Mouse (Mus musculus) limb, embryonic 12.5 days (tissue): ENCODE measurements around the gene Gnai2. TPM values are rescaled to one million over a fixed set of nuclear protein-coding genes. Genes with fewer than 3 reads are reported as not detected.
A peak's percentile ranks its signal among the peaks of the same experiment; 100 is the strongest.
"Not testable (repeated sequence)": the region's sequence is repeated elsewhere in the genome, so short reads cannot be mapped to it uniquely, and the experiment has no call there.

ENCODE experiments used
- ATAC-seq: fragments of 200-750 bp; cut with Nextera tagmentation; 2 replicates; pipeline ENCODE4 v1.8.0; 2017; ENCODE audit warnings: low read depth, moderate TSS enrichment; ENCODE audit not compliant: insufficient number of reproducible peaks, insufficient read depth, low FRiP score, low TSS enrichment
- H3K27ac ChIP-seq: fragments of 300-500 bp; sonication (generic); 2 replicates; pipeline ENCODE4 v1.5.1; 2016; ENCODE audit warnings: mild to moderate bottlenecking, moderate library complexity
- H3K27me3 ChIP-seq: fragments of 300-500 bp; sonication (generic); 2 replicates; pipeline ENCODE4 v1.6.1; 2016; ENCODE audit warnings: mild to moderate bottlenecking, moderate library complexity
- H3K36me3 ChIP-seq: fragments of 300-500 bp; sonication (generic); 2 replicates; pipeline ENCODE4 v1.6.1; 2016; ENCODE audit warnings: mild to moderate bottlenecking, moderate library complexity
- H3K4me1 ChIP-seq: fragments of 300-500 bp; sonication (generic); replicated peaks from 2 replicates; pipeline ENCODE4 v1.6.1; 2016
- H3K4me2 ChIP-seq: fragments of 300-500 bp; sonication (generic); 2 replicates; pipeline ENCODE4 v1.6.1; 2016; ENCODE audit warnings: mild to moderate bottlenecking, moderate library complexity
- H3K4me3 ChIP-seq: fragments of 300-500 bp; sonication (generic); replicated peaks from 2 replicates; pipeline ENCODE4 v1.5.1; 2016; ENCODE audit warnings: mild to moderate bottlenecking
- H3K9ac ChIP-seq: fragments of 300-500 bp; sonication (generic); replicated peaks from 2 replicates; pipeline ENCODE4 v1.6.1; 2016; ENCODE audit warnings: mild to moderate bottlenecking, moderate library complexity
- H3K9me3 ChIP-seq: fragments of 300-500 bp; sonication (generic); 2 replicates; pipeline ENCODE4 v1.6.1; 2016; ENCODE audit warnings: mild to moderate bottlenecking, moderate library complexity
- WGBS: fragments of 180-500 bp; shearing (Covaris S2); methylation state at CpG from one replicate; pipeline ENCODE4 v1.1.7; 2016; 5-methylcytosine and 5-hydroxymethylcytosine counted together
- polyA plus RNA-seq: library from polyadenylated mRNA; unstranded; fragments of >200 nt; fragmentation: Nextera tagmentation; extraction: Ambion mirVana; gene quantifications from 2 replicates; pipeline ENCODE4 v1.2.1, GENCODE M21; 2016

The Gnai2 gene
- polyA plus RNA-seq, 1 experiment from 2014 or later: 400 TPM

GRCm38 (mm10) chr9:107582509-107583062 is 52.6 kb downstream of the Gnai2 start:
- WGBS: 88% methylated on average over 7 of the region's 7 CpGs
- Histone ChIP-seq H3K4me2 (no peak overlapping the region), H3K9ac (no peak overlapping the region), H3K36me3 (peaks cover 19% of the 10 kb centered on the region), H3K4me3 (no peak overlapping the region), H3K27me3 (no peaks in the 10 kb centered on the region), H3K27ac (no peak overlapping the region), H3K9me3 (no peaks in the 10 kb centered on the region), H3K4me1 (peaks cover 40% of the 10 kb centered on the region)
- no peak for ATAC-seq

GRCm38 (mm10) chr9:107581584-107581983 is 53.6 kb downstream of the Gnai2 start:
- no peaks in the 10 kb centered on the region for H3K9me3 ChIP-seq
- no peak for ATAC-seq
- H3K4me3 ChIP-seq: peak overlapping the region; percentile 64
- H3K36me3 ChIP-seq: peaks cover 19% of the 10 kb centered on the region
- WGBS: 80% methylated on average over 4 of the region's 4 CpGs
- H3K4me1 ChIP-seq: peaks cover 50% of the 10 kb centered on the region
- no peaks in the 10 kb centered on the region for H3K27me3 ChIP-seq
- H3K9ac ChIP-seq: peak overlapping the region; percentile 82
- H3K27ac ChIP-seq: no peak overlapping the region
- H3K4me2 ChIP-seq: peak overlapping the region; percentile 96

- Histone ChIP-seq H3K36me3 (peaks cover 19% of the 10 kb centered on the region), H3K9me3 (no peaks in the 10 kb centered on the region), H3K4me2 (peak within 1 kb of the TSS; percentile 96), H3K4me1 (peaks cover 57% of the 10 kb centered on the region), H3K27ac (peak within 1 kb of the TSS; percentile 94), H3K9ac (peak within 1 kb of the TSS; percentile 82), H3K27me3 (no peaks in the 10 kb centered on the region), H3K4me3 (peak within 1 kb of the TSS; percentile 64)
- under 1% methylated on average over 32 of the region's 32 CpGs for WGBS
- peak; percentile 23; the same call in 1 of the 2 replicates for ATAC-seq
Measured at GRCm38 (mm10) chr9:107580501-107581317, 54.5 kb downstream of the Gnai2 start, which contains the start of gene Hyal3. Gene Hyal3, plus strand, starts transcription at chr9:107580818.

GRCm38 (mm10) chr9:107579023-107579900 is 55.9 kb downstream of the Gnai2 start:
- peaks cover 60% of the 10 kb centered on the region for H3K4me1 ChIP-seq
- no peaks in the 10 kb centered on the region for H3K27me3 ChIP-seq
- WGBS: 96% methylated on average over 14 of the region's 14 CpGs
- H3K4me3 ChIP-seq: no peak overlapping the region
- peaks cover 27% of the 10 kb centered on the region for H3K36me3 ChIP-seq
- H3K9ac ChIP-seq: 0 out of 2 replicates have a peak overlapping the region, but pooled peaks have one; percentile 82
- no peak for ATAC-seq
- H3K9me3 ChIP-seq: no peaks in the 10 kb centered on the region
- H3K27ac ChIP-seq: peak overlapping the region; percentile 94
- peak overlapping the region; percentile 96 for H3K4me2 ChIP-seq

GRCm38 (mm10) chr9:107578587-107578986 is 56.6 kb downstream of the Gnai2 start, which contains the start of gene Naa80:
Gene Naa80, plus strand, starts transcription at chr9:107578887.
- H3K4me2 ChIP-seq: peak within 1 kb of the TSS; percentile 96
- no peak within 1 kb of the TSS for H3K4me3 ChIP-seq
- peaks cover 60% of the 10 kb centered on the region for H3K4me1 ChIP-seq

GRCm38 (mm10) chr9:107577871-107578270 is 57.3 kb downstream of the Gnai2 start:
- Histone ChIP-seq H3K9ac (no peak overlapping the region), H3K27ac (no peak overlapping the region), H3K4me3 (no peak overlapping the region), H3K9me3 (no peaks in the 10 kb centered on the region), H3K4me2 (0 out of 2 replicates have a peak overlapping the region, but pooled peaks have one; percentile 56), H3K36me3 (peaks cover 26% of the 10 kb centered on the region), H3K4me1 (peaks cover 60% of the 10 kb centered on the region), H3K27me3 (no peaks in the 10 kb centered on the region)
- no peak for ATAC-seq
- WGBS: 92% methylated on average over 10 of the region's 10 CpGs

More at GRCm38 (mm10) chr9:107578587-107578986, 56.6 kb downstream of the Gnai2 start, which contains the start of gene Naa80:
- Histone ChIP-seq H3K27me3 (no peaks in the 10 kb centered on the region), H3K36me3 (peaks cover 26% of the 10 kb centered on the region), H3K9ac (0 out of 2 replicates have a peak within 1 kb of the TSS, but pooled peaks have one; percentile 82), H3K9me3 (no peaks in the 10 kb centered on the region), H3K27ac (peak within 1 kb of the TSS; percentile 94)
- WGBS: 75% methylated on average over 3 of the region's 3 CpGs
- ATAC-seq: no peak

- no peaks in the 10 kb centered on the region for H3K27me3 ChIP-seq
- H3K27ac ChIP-seq: peak within 1 kb of the TSS; percentile 83
- no peaks in the 10 kb centered on the region for H3K9me3 ChIP-seq
- H3K4me1 ChIP-seq: peaks cover 53% of the 10 kb centered on the region
- H3K36me3 ChIP-seq: peaks cover 36% of the 10 kb centered on the region
- peak within 1 kb of the TSS; percentile 56 for H3K4me2 ChIP-seq
- H3K4me3 ChIP-seq: peak within 1 kb of the TSS; percentile 38
- peak; percentile 59 for ATAC-seq
- peak within 1 kb of the TSS; percentile 57 for H3K9ac ChIP-seq
- 23% methylated on average over 16 of the region's 16 CpGs for WGBS
Measured at GRCm38 (mm10) chr9:107576357-107577107, 58.6 kb downstream of the Gnai2 start, which contains the start of gene Hyal1. Gene Hyal1, plus strand, starts transcription at chr9:107576927.

GRCm38 (mm10) chr9:107575579-107576356 is 59.4 kb downstream of the Gnai2 start:
- H3K27me3 ChIP-seq: no peaks in the 10 kb centered on the region
- ATAC-seq: no peak
- peaks cover 54% of the 10 kb centered on the region for H3K4me1 ChIP-seq
- H3K9ac ChIP-seq: no peak overlapping the region
- peak overlapping the region; percentile 83 for H3K27ac ChIP-seq
- WGBS: 80% methylated on average over 14 of the region's 14 CpGs
- no peaks in the 10 kb centered on the region for H3K9me3 ChIP-seq
- no peak overlapping the region for H3K4me3 ChIP-seq
- no peak overlapping the region for H3K4me2 ChIP-seq
- H3K36me3 ChIP-seq: peaks cover 44% of the 10 kb centered on the region

- Histone ChIP-seq H3K36me3 (peaks cover 49% of the 10 kb centered on the region), H3K4me1 (peaks cover 51% of the 10 kb centered on the region)
- ATAC-seq, H3K27ac ChIP-seq, H3K4me3 ChIP-seq, H3K9ac ChIP-seq, H3K27me3 ChIP-seq, H3K4me2 ChIP-seq, H3K9me3 ChIP-seq: not testable (repeated sequence)
- WGBS: 81% methylated on average over 6 of the region's 6 CpGs
Measured at GRCm38 (mm10) chr9:107573774-107574173, 61.4 kb downstream of the Gnai2 start.

- no peaks in the 10 kb centered on the region for H3K9me3 ChIP-seq
- H3K4me1 ChIP-seq: peaks cover 46% of the 10 kb centered on the region
- no peak for ATAC-seq
- H3K9ac ChIP-seq: no peak overlapping the region
- H3K27me3 ChIP-seq: no peaks in the 10 kb centered on the region
- no peak overlapping the region for H3K4me3 ChIP-seq
- peaks cover 47% of the 10 kb centered on the region for H3K36me3 ChIP-seq
- 98% methylated on average over 2 of the region's 2 CpGs for WGBS
- no peak overlapping the region for H3K4me2 ChIP-seq
- H3K27ac ChIP-seq: no peak overlapping the region
Measured at GRCm38 (mm10) chr9:107572327-107572662, 62.9 kb downstream of the Gnai2 start.
